Mouse (Mus musculus) G1E (cell line): Measurements from ENCODE around the gene Fam209.

ENCODE experiments used
- CTCF ChIP-seq: IDR thresholded peaks from 2 replicates; pipeline ENCODE4 v1.5.1; 2012; ENCODE audit warnings: low read depth, low read length, inconsistent platforms, mixed read lengths
- GATA1 ChIP-seq: IDR thresholded peaks from 2 replicates; pipeline ENCODE4 v1.6.1; 2012; ENCODE audit warnings: borderline replicate concordance, low read length, inconsistent platforms, mixed read lengths
- GATA2 ChIP-seq: IDR thresholded peaks from 2 replicates; pipeline ENCODE4 v1.6.1; 2012; ENCODE audit warnings: low read depth, low read length, inconsistent platforms, borderline replicate concordance
- POLR2AphosphoS5 ChIP-seq: IDR thresholded peaks from 2 replicates; pipeline ENCODE4 v1.6.1; 2012; ENCODE audit warnings: low read depth, low read length, inconsistent platforms; ENCODE audit not compliant: insufficient replicate concordance
- TAL1 ChIP-seq: conservative IDR thresholded peaks from 2 replicates; pipeline ENCODE4 v1.6.1; 2012; ENCODE audit warnings: low read depth, low read length, inconsistent platforms, mixed read lengths

- no peak for TF ChIP-seq CTCF
- TF ChIP-seq POLR2AphosphoS5, result no peak
- TF ChIP-seq GATA1, result no peak
- no peak for TF ChIP-seq TAL1
- no peak for TF ChIP-seq GATA2
These were observed 28.5 kb downstream of the Fam209 start for GRCm38 (mm10) chr2:172500752-172501316.
